24 mouse cellular contexts compared by ENCODE assay signal in the genomic region with DNA sequence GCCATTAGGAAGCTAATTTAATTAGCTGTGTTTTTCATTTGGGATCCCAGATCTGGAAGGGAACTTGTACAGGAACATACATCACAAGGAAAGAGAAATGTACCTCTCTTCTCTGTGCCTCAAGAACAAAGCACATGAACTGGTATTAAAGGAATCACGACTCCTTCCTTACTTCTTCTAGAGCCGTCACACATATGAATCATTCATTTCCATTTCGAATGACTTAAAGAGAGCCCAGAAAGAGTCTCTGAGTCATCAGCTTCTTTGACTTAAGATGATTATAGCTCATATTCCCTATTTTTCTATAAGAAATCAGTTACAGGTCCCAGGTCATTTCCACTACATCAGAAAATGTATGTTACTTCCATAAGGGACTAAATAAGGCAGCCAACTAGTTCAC.
"Had no signal": no experiment of that assay in that cellular context is flagged by ENCODE, and none has a peak within 500 bp of the region (broad histone marks: within the 10 kb centered on the region; RNA-seq: fewer than 3 reads in every experiment).

No protein-coding gene starts in this region.

- H3K36me3 ChIP-seq: heart, embryonic 12.5 days; hindbrain, embryonic 10.5 days; hindbrain, embryonic 12.5 days; kidney, embryonic 15.5 days; limb, embryonic 13.5 days; limb, embryonic 15.5 days; liver, embryonic 12.5 days had no signal

- H3K4me1 ChIP-seq: heart, embryonic 12.5 days; hindbrain, embryonic 10.5 days; hindbrain, embryonic 12.5 days; limb, embryonic 13.5 days; limb, embryonic 15.5 days; liver, embryonic 12.5 days had no signal

- H3K27me3 ChIP-seq: heart, embryonic 12.5 days; hindbrain, embryonic 12.5 days; kidney, embryonic 15.5 days; liver, embryonic 12.5 days had no signal

- H3K9me3 ChIP-seq: heart, embryonic 12.5 days; hindbrain, embryonic 10.5 days; hindbrain, embryonic 12.5 days; kidney, embryonic 15.5 days; limb, embryonic 13.5 days; limb, embryonic 15.5 days; liver, embryonic 12.5 days had no signal

- H3K4me3 ChIP-seq: heart, adult 2 months; heart, embryonic 12.5 days; hindbrain, embryonic 10.5 days; hindbrain, embryonic 12.5 days; kidney, embryonic 15.5 days; limb, embryonic 13.5 days; limb, embryonic 15.5 days; liver, embryonic 12.5 days had no signal

- DNase-seq: gastrocnemius, postnatal 14 days; gastrocnemius, postnatal 36 days; heart, adult 11 months; heart, adult 2 months; heart, postnatal 10 days; heart, postnatal 4 days; kidney, adult 11 months; kidney, adult 2 months; kidney, adult 9 months; kidney, postnatal 14 days; kidney, postnatal 36 days; layer of hippocampus, adult 9-11 months; layer of hippocampus, postnatal 36 days had no signal

- H3K27ac ChIP-seq: heart, adult 2 months; hindbrain, embryonic 10.5 days; hindbrain, embryonic 12.5 days; hindbrain, embryonic 14.5 days; hindbrain, postnatal 0 days; kidney, embryonic 15.5 days; kidney, postnatal 0 days; limb, embryonic 13.5 days; limb, embryonic 15.5 days; liver, embryonic 12.5 days; liver, embryonic 14.5 days had no signal
